Mouse (Mus musculus) lung, embryonic 16.5 days (tissue): ENCODE measurements at regions not wholly inside any gene's neighbourhood (a gene's known extent, or its start where the extent isn't known, plus 50 kb on each side); places are given as distances from the start of the nearest gene placed in this dataset.

Experiments
- ATAC-seq: fragments of 200-750 bp; cut with Nextera tagmentation; 2 replicates; pipeline ENCODE4 v1.8.0; 2017; ENCODE audit warnings: low read depth, mild to moderate bottlenecking, moderate library complexity
- H3K27ac ChIP-seq: fragments of 300-500 bp; sonication (generic); 2 replicates; pipeline ENCODE4 v1.5.1; 2014; ENCODE audit warnings: mild to moderate bottlenecking, control low read depth, low read length
- H3K27me3 ChIP-seq: fragments of 300-500 bp; sonication (generic); 2 replicates; pipeline ENCODE4 v1.6.1; 2014; ENCODE audit warnings: low read depth, low read length, mixed read lengths; ENCODE audit not compliant: control insufficient read depth, insufficient read depth
- H3K36me3 ChIP-seq: fragments of 300-500 bp; sonication (generic); 2 replicates; pipeline ENCODE4 v1.6.1; 2014; ENCODE audit warnings: low read length; ENCODE audit not compliant: control insufficient read depth, insufficient read depth
- H3K4me1 ChIP-seq: fragments of 300-500 bp; sonication (generic); replicated peaks from 2 replicates; pipeline ENCODE4 v1.6.1; 2014; ENCODE audit warnings: low read length, mixed read lengths; ENCODE audit not compliant: control insufficient read depth, insufficient read depth
- H3K4me2 ChIP-seq: fragments of 300-500 bp; sonication (generic); 2 replicates; pipeline ENCODE4 v1.6.1; 2014; ENCODE audit warnings: low read depth, low read length, control low read depth
- H3K4me3 ChIP-seq: fragments of 300-500 bp; sonication (generic); 2 replicates; pipeline ENCODE4 v1.5.1; 2014; ENCODE audit warnings: mild to moderate bottlenecking, low read length, control low read depth
- H3K9ac ChIP-seq: fragments of 300-500 bp; sonication (generic); 2 replicates; pipeline ENCODE4 v1.6.1; 2014; ENCODE audit warnings: low read length, control low read depth
- H3K9me3 ChIP-seq: fragments of 300-500 bp; sonication (generic); 2 replicates; pipeline ENCODE4 v1.6.1; 2016; ENCODE audit warnings: low read length; ENCODE audit not compliant: control insufficient read depth
- whole genome bisulfite sequencing: fragments of 180-500 bp; shearing (Covaris S2); extraction: QIAGEN DNeasy Blood & Tissue Kit; methylation state at CpG from one replicate; pipeline ENCODE4 v1.1.7; 2014; 5-methylcytosine and 5-hydroxymethylcytosine counted together

- no peak for ATAC-seq
- no peak overlapping the region for H3K4me3 ChIP-seq
- H3K9me3 ChIP-seq = 0 out of 2 replicates have a peak, but pooled peaks cover 4% of the 10 kb centered on the region
- peaks cover 2% of the 10 kb centered on the region; the same call in 1 of the 2 replicates for H3K4me1 ChIP-seq
- no peaks in the 10 kb centered on the region for H3K27me3 ChIP-seq
- no peak overlapping the region for H3K27ac ChIP-seq
- H3K4me2 ChIP-seq = no peak overlapping the region
- H3K36me3 ChIP-seq = no peaks in the 10 kb centered on the region
- no peak overlapping the region for H3K9ac ChIP-seq
- 75% methylated on average over 6 of the region's 6 CpGs for WGBS
Measured at GRCm38 (mm10) chr7:73199967-73200366, 175.3 kb upstream of the Rgma start.

GRCm38 (mm10) chr7:73201330-73201729 is 174.0 kb upstream of the Rgma start:
- Histone ChIP-seq H3K9me3 (0 out of 2 replicates have a peak, but pooled peaks cover 4% of the 10 kb centered on the region), H3K4me2 (no peak overlapping the region), H3K9ac (no peak overlapping the region), H3K4me1 (peaks cover 2% of the 10 kb centered on the region; the same call in 1 of the 2 replicates), H3K36me3 (no peaks in the 10 kb centered on the region), H3K27ac (no peak overlapping the region), H3K4me3 (no peak overlapping the region), H3K27me3 (no peaks in the 10 kb centered on the region)
- 76% methylated on average over 6 of the region's 6 CpGs for WGBS
- no peak for ATAC-seq

GRCm38 (mm10) chr7:73206922-73207811 is 168.1 kb upstream of the Rgma start:
- H3K4me2 ChIP-seq = no peak overlapping the region
- ATAC-seq = no peak
- no peak overlapping the region for H3K9ac ChIP-seq
- no peak overlapping the region for H3K27ac ChIP-seq
- H3K4me1 ChIP-seq = peaks cover 14% of the 10 kb centered on the region
- no peak overlapping the region for H3K4me3 ChIP-seq
- no peaks in the 10 kb centered on the region for H3K27me3 ChIP-seq
- 0 out of 2 replicates have a peak, but pooled peaks cover 4% of the 10 kb centered on the region for H3K9me3 ChIP-seq
- H3K36me3 ChIP-seq = no peaks in the 10 kb centered on the region
- WGBS = 62% methylated on average over 7 of the region's 7 CpGs

- Histone ChIP-seq H3K4me2 (no peak overlapping the region; the same call in 1 of the 2 replicates), H3K36me3 (no peaks in the 10 kb centered on the region), H3K27ac (peak overlapping the region; percentile 79), H3K4me3 (no peak overlapping the region), H3K9ac (peak overlapping the region; percentile 32; the same call in 1 of the 2 replicates), H3K9me3 (0 out of 2 replicates have a peak, but pooled peaks cover 4% of the 10 kb centered on the region), H3K27me3 (no peaks in the 10 kb centered on the region), H3K4me1 (peaks cover 14% of the 10 kb centered on the region)
- ATAC-seq = peak; percentile 64
- WGBS = 51% methylated on average over 4 of the region's 4 CpGs
Measured at GRCm38 (mm10) chr7:73208479-73208816, 166.9 kb upstream of the Rgma start.

- WGBS = 19% methylated on average over 17 of the region's 18 CpGs
- no peaks in the 10 kb centered on the region for H3K36me3 ChIP-seq
Measured at GRCm38 (mm10) chr7:73208817-73209602, 166.3 kb upstream of the Rgma start.

GRCm38 (mm10) chr7:73210078-73210477 is 165.2 kb upstream of the Rgma start:
- H3K27ac ChIP-seq = no peak overlapping the region
- no peak overlapping the region for H3K4me2 ChIP-seq

More at GRCm38 (mm10) chr7:73208817-73209602, 166.3 kb upstream of the Rgma start:
- peaks cover 14% of the 10 kb centered on the region for H3K4me1 ChIP-seq
- peak overlapping the region; percentile 37 for H3K4me2 ChIP-seq
- no peaks in the 10 kb centered on the region for H3K27me3 ChIP-seq
- H3K9ac ChIP-seq = peak overlapping the region; percentile 32; the same call in 1 of the 2 replicates
- peak overlapping the region; percentile 79 for H3K27ac ChIP-seq
- 0 out of 2 replicates have a peak, but pooled peaks cover 4% of the 10 kb centered on the region for H3K9me3 ChIP-seq
- peak; percentile 87 for ATAC-seq
- no peak overlapping the region for H3K4me3 ChIP-seq

GRCm38 (mm10) chr7:73222237-73222915 is 152.9 kb upstream of the Rgma start:
- H3K4me3 ChIP-seq = no peak overlapping the region
- no peaks in the 10 kb centered on the region; the same call in 1 of the 2 replicates for H3K4me1 ChIP-seq
- no peaks in the 10 kb centered on the region for H3K36me3 ChIP-seq
- no peaks in the 10 kb centered on the region for H3K9me3 ChIP-seq
- 36% methylated on average over 4 of the region's 4 CpGs for WGBS
- H3K27ac ChIP-seq = no peak overlapping the region
- ATAC-seq = no peak
- H3K9ac ChIP-seq = no peak overlapping the region
- H3K27me3 ChIP-seq = no peaks in the 10 kb centered on the region
- no peak overlapping the region for H3K4me2 ChIP-seq

More at GRCm38 (mm10) chr7:73210078-73210477, 165.2 kb upstream of the Rgma start:
- no peak overlapping the region for H3K4me3 ChIP-seq
- ATAC-seq = no peak
- WGBS = 84% methylated on average over 7 of the region's 7 CpGs
- no peak overlapping the region for H3K9ac ChIP-seq
- no peaks in the 10 kb centered on the region for H3K27me3 ChIP-seq
- no peaks in the 10 kb centered on the region for H3K36me3 ChIP-seq
- no peaks in the 10 kb centered on the region for H3K9me3 ChIP-seq
- H3K4me1 ChIP-seq = peaks cover 14% of the 10 kb centered on the region

GRCm38 (mm10) chr7:73222929-73223512 is 152.3 kb upstream of the Rgma start:
- Histone ChIP-seq H3K9me3 (no peaks in the 10 kb centered on the region), H3K36me3 (no peaks in the 10 kb centered on the region), H3K9ac (no peak overlapping the region), H3K4me1 (no peaks in the 10 kb centered on the region; the same call in 1 of the 2 replicates), H3K4me3 (no peak overlapping the region), H3K4me2 (no peak overlapping the region), H3K27me3 (no peaks in the 10 kb centered on the region), H3K27ac (no peak overlapping the region)
- no peak for ATAC-seq
- WGBS = 48% methylated on average over 2 of the region's 2 CpGs
